In the genomic region with DNA sequence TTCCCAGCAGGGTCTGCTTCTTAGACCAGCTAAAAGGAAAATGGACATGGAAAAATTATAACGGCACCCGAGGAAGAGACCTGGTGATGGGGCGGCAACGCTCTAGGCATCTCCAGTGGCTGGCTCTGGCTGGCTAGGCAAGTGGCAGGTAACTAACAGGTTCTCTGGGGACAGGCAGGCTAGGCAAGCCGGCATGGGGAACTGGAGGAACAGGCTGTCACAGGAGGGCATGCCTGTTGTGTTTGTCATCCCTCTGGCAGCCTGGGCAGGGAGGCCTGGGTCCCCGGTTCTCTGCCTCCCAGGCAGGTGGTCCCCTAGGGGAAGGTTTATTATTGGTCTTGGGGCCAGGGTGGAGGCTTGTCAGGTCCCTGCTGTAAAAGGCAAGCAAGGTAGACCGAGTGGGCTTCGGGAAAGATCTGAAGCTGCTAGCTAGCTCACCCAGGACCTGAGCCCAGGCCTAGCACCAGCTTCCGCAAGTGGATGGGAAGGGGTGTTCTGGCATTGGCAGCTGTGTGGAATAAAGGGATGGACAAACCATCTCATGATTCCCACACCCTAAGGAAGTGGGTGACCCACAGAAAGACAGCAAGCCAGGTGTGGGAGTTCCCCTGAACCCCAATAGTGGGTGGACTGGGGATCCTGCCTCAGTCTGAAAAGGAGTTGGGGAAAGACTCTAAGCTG, we compare ENCODE assay signal across 9 mouse cellular contexts. TPM values are rescaled to one million over a fixed set of nuclear protein-coding genes. Genes with fewer than 3 reads are reported as not detected.
A peak's percentile ranks its signal among the peaks of the same experiment; 100 is the strongest.
DNase-seq lines count a peak whose midpoint lies in the region; ATAC-seq and TF ChIP-seq lines count a peak whose summit lies in the region.
"Had no signal": no experiment of that assay in that cellular context is flagged by ENCODE, and none has a peak within 500 bp of the region (broad histone marks: within the 10 kb centered on the region; RNA-seq: fewer than 3 reads in every experiment).

No protein-coding gene starts in this region.

- H3K4me1 ChIP-seq in heart, embryonic 10.5 days = peaks cover 76% of the 10 kb centered on the region
- peaks cover 88% of the 10 kb centered on the region for H3K4me1 ChIP-seq in G1E (ENCODE audit: insufficient read depth, low read depth, low read length)
- peaks cover 25% of the 10 kb centered on the region for H3K4me1 ChIP-seq in hindbrain, embryonic 11.5 days (replicated peaks; ENCODE audit: control insufficient read depth, insufficient read depth, low read length)
- H3K4me1 ChIP-seq in midbrain, embryonic 10.5 days = peaks cover 86% of the 10 kb centered on the region

- H3K9ac ChIP-seq in hindbrain, embryonic 11.5 days (ENCODE audit: low read depth, low read length) = peak overlapping the region; percentile 85

- intact Hi-C loops in gastrocnemius, adult 2 months (cut with DNase I) = no loop called here

- WGBS in heart, embryonic 10.5 days = 53% methylated on average over 9 of the region's 9 CpGs
- WGBS in hindbrain, embryonic 11.5 days = 50% methylated on average over 9 of the region's 9 CpGs
- WGBS in midbrain, embryonic 10.5 days = 52% methylated on average over 9 of the region's 9 CpGs

- H3K27ac ChIP-seq in heart, embryonic 10.5 days = peak overlapping the region; percentile 96
- H3K27ac ChIP-seq in hindbrain, embryonic 11.5 days (ENCODE audit: low read depth, low read length) = peak overlapping the region; percentile 96
- peak overlapping the region; percentile 96 for H3K27ac ChIP-seq in midbrain, embryonic 10.5 days (replicated peaks)
- no peak overlapping the region for H3K27ac ChIP-seq in gastrocnemius, adult 2 months

- peak overlapping the region; percentile 88; the same call in 1 of the 2 replicates for H3K4me3 ChIP-seq in heart, embryonic 10.5 days
- H3K4me3 ChIP-seq in G1E (ENCODE audit: low read depth, low read length) = peak overlapping the region; percentile 75; the same call in 1 of the 2 replicates
- H3K4me3 ChIP-seq in hindbrain, embryonic 11.5 days (ENCODE audit: low read depth, low read length) = peak overlapping the region; percentile 70
- peak overlapping the region; percentile 84 for H3K4me3 ChIP-seq in midbrain, embryonic 10.5 days
- no peak overlapping the region for H3K4me3 ChIP-seq in gastrocnemius, adult 2 months

- H3K27me3 ChIP-seq in heart, embryonic 10.5 days (ENCODE audit: insufficient read depth, poor library complexity, severe bottlenecking) = peaks cover 29% of the 10 kb centered on the region
- peaks cover 70% of the 10 kb centered on the region for H3K27me3 ChIP-seq in G1E (ENCODE audit: insufficient read depth, low read length)
- H3K27me3 ChIP-seq in hindbrain, embryonic 11.5 days (ENCODE audit: control insufficient read depth, insufficient read depth, low read length) = peaks cover 17% of the 10 kb centered on the region; the same call in 1 of the 2 replicates
- peaks cover 73% of the 10 kb centered on the region for H3K27me3 ChIP-seq in midbrain, embryonic 10.5 days (ENCODE audit: low read depth, poor library complexity, severe bottlenecking)

- H3K9me3 ChIP-seq in heart, embryonic 10.5 days = no peaks in the 10 kb centered on the region; the same call in 1 of the 2 replicates
- H3K9me3 ChIP-seq in G1E (replicated peaks) = no peaks in the 10 kb centered on the region
- H3K9me3 ChIP-seq in hindbrain, embryonic 11.5 days (ENCODE audit: control insufficient read depth, low read length) = no peaks in the 10 kb centered on the region
- no peaks in the 10 kb centered on the region for H3K9me3 ChIP-seq in midbrain, embryonic 10.5 days (replicated peaks)

- H3K36me3 ChIP-seq in heart, embryonic 10.5 days = no peaks in the 10 kb centered on the region
- peaks cover 10% of the 10 kb centered on the region for H3K36me3 ChIP-seq in G1E (replicated peaks)
- no peaks in the 10 kb centered on the region for H3K36me3 ChIP-seq in hindbrain, embryonic 11.5 days (ENCODE audit: control insufficient read depth, insufficient read depth, low read length)
- no peaks in the 10 kb centered on the region for H3K36me3 ChIP-seq in midbrain, embryonic 10.5 days

- no peak for ATAC-seq in G1E (ENCODE audit: extremely low read depth, insufficient number of reproducible peaks, low FRiP score, poor library complexity, severe bottlenecking)
- no peak for ATAC-seq in hindbrain, embryonic 11.5 days (ENCODE audit: low FRiP score)

- no peak for DNase-seq in heart, embryonic 10.5 days (ENCODE audit: low spot score)
- no peak for DNase-seq in heart, adult 18-20 months
- DNase-seq in G1E (ENCODE audit: low spot score) = no peak
- peak; percentile 25 for DNase-seq in hindbrain, embryonic 11.5 days (ENCODE audit: low spot score)
- DNase-seq in midbrain, embryonic 10.5 days (ENCODE audit: low spot score) = no peak
- no peak for DNase-seq in embryo, embryonic 11 days
- DNase-seq in gastrocnemius, adult 2 months = no peak
- no peak for DNase-seq in gastrocnemius, adult 18-20 months (ENCODE audit: low spot score)

- peak overlapping the region; percentile 99 for H3K4me2 ChIP-seq in hindbrain, embryonic 11.5 days (replicated peaks; ENCODE audit: low read depth, low read length)

- TF ChIP-seq CTCF in G1E (IDR thresholded peaks at IDR 0.05; ENCODE audit: low read depth, low read length) = no peak
- TF ChIP-seq CTCF in gastrocnemius, adult 2 months (IDR thresholded peaks at IDR 0.05) = no peak

RNA-seq across cellular contexts. Expression of gene Nol4l, which starts 2.8 kb away (rescaled TPM):
- 20.8 and 21.4 TPM in 2 replicates for polyA plus RNA-seq in heart, embryonic 10.5 days (2016; fragmentation: Nextera tagmentation; extraction: Ambion mirVana)
- total RNA-seq in heart, adult 18-20 months (2021) = 1 to 10 TPM; 3.3 to 3.8 TPM
- total RNA-seq in G1E (2014; fragmentation: Nextera tagmentation) (39.2 and 45.3 TPM in 2 replicates), G1E (2017) (13.5 and 13.9 TPM in 2 replicates)
- 19.8 and 23.4 TPM in 2 replicates for polyA plus RNA-seq in G1E (2012)
- polyA plus RNA-seq in hindbrain, embryonic 11.5 days (2014; fragmentation: Nextera tagmentation; extraction: Ambion mirVana) = 26.0 and 26.7 TPM in 2 replicates
- 12.8 and 16.8 TPM in 2 replicates for polyA plus RNA-seq in midbrain, embryonic 10.5 days (2016; fragmentation: Nextera tagmentation; extraction: Ambion mirVana)
- total RNA-seq in gastrocnemius, adult 2 months (2021) = 1 to 10 TPM; 1.0 to 1.2 TPM
- under 1 TPM; 0.46 to 0.97 TPM for total RNA-seq in gastrocnemius, adult 18-20 months (2021)

RNA-seq across cellular contexts. Expression of gene 4930404H24Rik, which starts 34.4 kb away (rescaled TPM):
- not detected in 2 replicates for polyA plus RNA-seq in heart, embryonic 10.5 days (2016; fragmentation: Nextera tagmentation; extraction: Ambion mirVana)
- total RNA-seq in heart, adult 18-20 months (2021) = not detected
- total RNA-seq in G1E (2014; fragmentation: Nextera tagmentation) = not detected in 2 replicates
- total RNA-seq in G1E (2017) = not detected in 2 replicates
- not detected in 2 replicates for polyA plus RNA-seq in G1E (2012)
- not detected in 2 replicates for polyA plus RNA-seq in hindbrain, embryonic 11.5 days (2014; fragmentation: Nextera tagmentation; extraction: Ambion mirVana)
- not detected in 2 replicates for polyA plus RNA-seq in midbrain, embryonic 10.5 days (2016; fragmentation: Nextera tagmentation; extraction: Ambion mirVana)
- not detected for total RNA-seq in gastrocnemius, adult 2 months (2021)
- not detected for total RNA-seq in gastrocnemius, adult 18-20 months (2021)
- total RNA-seq: heart, postnatal 10 days had no signal
